Mouse (Mus musculus) gastrocnemius, postnatal 36 days (tissue): ENCODE measurements around the gene Ccng1. TPM values are rescaled to one million over a fixed set of nuclear protein-coding genes. Genes with fewer than 3 reads are reported as not detected.

Source experiments
- DNase-seq, 2 experiments: peaks; one replicate each; pipeline ENCODE4 v3.0.0; 2022
- intact Hi-C: fragments of 180-260 bp; cut with DNase I; formaldehyde crosslinking; loops from one replicate; pipeline ENCODE4 v1.15.1; 2025
- long read RNA-seq, 2 experiments: library from polyadenylated mRNA; stranded (forward); transcript quantifications; one replicate each; pipeline ENCODE4 v2.0.0; 2021
- total RNA-seq, 2 experiments: library from RNA; stranded (reverse); gene quantifications; 2 replicates each; pipeline ENCODE4 v1.2.3; 2021

Ccng1 gene
- 100 to 1,000 TPM; 662 to 671 TPM for total RNA-seq
- long read RNA-seq, experiment 1, transcript Ccng1-201 (6 exons, 3,512 nt): major isoform, 278 of 450 reads
- long read RNA-seq, experiment 1, partial matches to known transcripts: 157 of 450 reads
- long read RNA-seq, experiment 1, other reads (novel, unspliced or antisense): 15 of 450 reads
- long read RNA-seq, experiment 2, transcript Ccng1-201 (6 exons, 3,512 nt): major isoform, 354 of 510 reads
- long read RNA-seq, experiment 2, partial matches to known transcripts: 12 of 510 reads
- long read RNA-seq, experiment 2, other reads (novel, unspliced or antisense): 144 of 510 reads

DNA sequence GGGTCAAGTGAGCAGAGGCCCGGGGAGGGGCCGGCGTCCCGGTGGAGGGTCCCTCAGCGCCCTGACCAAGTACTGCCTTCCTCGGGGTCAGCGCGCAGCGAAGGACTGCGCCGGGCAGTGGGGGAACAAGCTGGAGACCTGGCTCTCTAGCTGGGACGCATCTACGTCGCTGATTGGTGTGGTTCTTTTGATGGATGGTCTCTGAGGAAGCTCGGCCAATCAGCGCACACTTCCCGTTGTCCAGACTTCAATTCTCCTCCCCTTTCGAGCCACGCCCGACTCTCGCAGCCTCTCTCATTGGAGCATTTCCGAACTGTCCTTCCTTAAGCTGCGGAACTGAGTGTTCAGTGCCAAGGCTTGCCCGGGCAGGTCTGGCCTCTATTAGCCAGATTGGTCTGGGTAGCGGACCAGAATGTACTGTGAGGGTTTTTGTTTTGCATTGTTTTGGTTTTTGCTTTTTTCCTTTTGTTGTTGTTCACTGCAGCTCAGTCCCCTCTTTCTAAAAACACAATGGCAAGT is at the start of gene Ccng1:
Ccng1 (minus strand) TSS at position 203 of the 519 bp plus-strand sequence.
- intact Hi-C loops: no loop called here
- DNase-seq: peak; percentile 82 to 88

DNA sequence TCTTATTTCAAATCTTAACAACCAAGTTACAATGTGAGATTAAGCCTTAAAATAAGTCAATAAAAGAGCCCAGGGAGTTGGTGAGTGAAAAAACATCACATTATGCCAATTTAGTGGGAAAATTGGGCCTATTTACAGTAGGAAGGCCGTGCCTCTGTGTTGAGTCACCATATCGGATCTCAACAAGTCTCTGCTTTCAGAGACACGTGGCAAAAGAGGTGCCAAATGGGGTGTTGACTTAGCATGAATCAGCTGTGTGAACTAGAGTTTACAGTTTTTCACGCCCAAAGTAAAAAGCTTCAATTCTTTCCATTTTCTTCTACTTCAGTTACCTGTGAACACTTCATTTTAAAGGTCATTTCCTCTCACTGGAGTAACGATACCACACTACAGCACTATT is 35.2 kb upstream of the Ccng1 start:
- intact Hi-C loops: loop anchor here (5.0 kb wide), 1 partner anchor 1108 kb away; no protein-coding TSS in a partner anchor
- DNase-seq: no peak

DNA sequence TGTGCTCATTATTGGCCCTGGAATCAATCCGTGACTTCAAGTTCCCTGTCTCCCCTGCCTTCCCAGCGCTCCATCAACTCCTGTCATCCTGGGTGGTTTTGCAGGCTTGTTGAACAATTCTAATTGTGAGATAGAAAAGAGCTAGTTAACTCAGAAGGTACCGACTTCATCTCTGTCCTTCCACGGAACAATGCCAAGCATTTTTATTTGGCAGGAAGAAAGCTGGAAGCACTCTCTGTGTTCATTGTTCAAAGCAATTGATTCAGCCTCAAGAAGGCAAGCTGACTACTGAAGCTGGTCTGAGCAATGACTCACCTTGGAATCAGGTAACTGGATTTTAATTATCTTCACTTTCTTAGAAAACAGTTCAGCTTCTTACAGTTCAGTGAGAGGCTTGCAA is 34.6 kb upstream of the Ccng1 start:
- DNase-seq: no peak
- intact Hi-C loops: loop anchor here (5.0 kb wide), 1 partner anchor 1107 kb away; no protein-coding TSS in a partner anchor

DNA sequence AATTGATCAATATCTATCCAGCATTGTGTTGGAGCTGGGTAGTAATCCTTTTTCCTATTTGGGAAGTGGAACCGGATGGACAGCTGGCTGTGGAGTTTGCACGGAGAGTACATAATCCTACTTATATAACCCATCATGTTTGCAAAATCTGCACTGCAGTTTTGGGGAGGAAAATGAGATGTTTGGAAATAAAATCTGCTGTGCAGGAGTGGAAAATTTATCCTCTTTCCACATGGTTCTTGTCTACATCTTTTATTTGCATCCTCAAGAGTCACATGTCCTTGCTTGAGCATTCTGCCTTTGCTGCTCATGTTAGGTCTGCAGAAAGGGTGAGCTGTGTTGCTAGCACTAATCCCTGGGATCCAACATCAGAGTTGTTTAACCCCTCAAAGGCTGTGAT is 31.8 kb upstream of the Ccng1 start:
- no peak for DNase-seq
- intact Hi-C loops: no loop called here

DNA sequence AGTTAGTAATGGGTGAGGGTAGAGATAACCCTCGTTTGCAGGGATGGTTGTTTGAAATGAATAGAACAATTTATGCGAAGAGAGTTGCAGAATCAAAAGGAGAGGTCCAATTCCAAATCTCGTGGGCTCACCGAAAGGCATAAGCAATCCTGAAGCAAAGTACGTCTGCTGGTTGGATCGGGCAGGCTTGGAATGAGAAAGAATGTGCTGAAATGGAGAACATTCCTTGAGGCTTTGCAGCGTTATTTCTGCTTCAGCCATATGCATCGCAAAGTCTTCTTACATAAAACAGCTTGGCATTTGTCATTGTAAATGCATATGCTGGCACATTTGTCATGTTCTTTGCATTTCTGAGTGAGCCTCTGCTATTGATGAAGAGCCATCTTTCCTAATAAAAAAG is 29.2 kb upstream of the Ccng1 start:
- intact Hi-C loops: no loop called here

DNA sequence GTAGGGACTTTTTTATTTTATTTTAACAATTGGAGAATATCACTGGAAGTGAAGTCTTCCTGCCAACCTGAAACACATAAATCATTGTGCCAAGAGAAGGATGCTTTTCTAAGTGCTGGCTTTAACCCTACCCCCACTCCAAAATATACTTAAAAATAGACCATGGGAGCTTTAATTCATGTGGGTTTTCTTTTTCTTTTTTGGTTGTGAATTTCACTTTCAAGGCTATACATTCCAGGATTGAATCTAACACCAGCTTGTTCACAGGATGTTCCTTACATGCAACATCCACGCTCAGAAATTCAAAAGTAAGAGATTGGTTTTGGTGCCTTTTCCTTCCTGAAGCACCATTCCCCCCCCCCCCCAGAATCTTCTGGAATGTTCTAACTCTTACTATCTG is 28.2 kb upstream of the Ccng1 start:
- intact Hi-C loops: no loop called here

More for the DNA sequence above, 29.2 kb upstream of the Ccng1 start:
- no peak for DNase-seq

DNA sequence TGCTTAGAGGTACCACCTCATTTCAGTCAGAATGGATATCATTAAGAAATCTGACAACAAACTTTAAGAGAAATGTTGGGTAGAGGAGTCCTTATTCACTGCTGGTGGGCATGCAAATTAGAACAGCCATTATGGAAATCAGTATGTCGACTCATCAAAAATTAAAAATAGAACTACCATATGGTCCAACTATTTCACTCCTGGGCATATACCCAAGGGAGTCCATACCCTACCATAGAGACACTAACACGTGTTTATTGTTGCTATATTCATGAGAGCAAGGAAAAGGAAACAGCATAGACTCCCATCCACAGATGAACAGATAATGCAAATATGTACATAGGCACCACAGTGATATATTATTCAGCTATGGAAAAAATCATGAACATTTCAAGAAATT is 26.7 kb upstream of the Ccng1 start:
- intact Hi-C loops: no loop called here
- DNase-seq: no peak

More for the DNA sequence above, 28.2 kb upstream of the Ccng1 start:
- no peak for DNase-seq

DNA sequence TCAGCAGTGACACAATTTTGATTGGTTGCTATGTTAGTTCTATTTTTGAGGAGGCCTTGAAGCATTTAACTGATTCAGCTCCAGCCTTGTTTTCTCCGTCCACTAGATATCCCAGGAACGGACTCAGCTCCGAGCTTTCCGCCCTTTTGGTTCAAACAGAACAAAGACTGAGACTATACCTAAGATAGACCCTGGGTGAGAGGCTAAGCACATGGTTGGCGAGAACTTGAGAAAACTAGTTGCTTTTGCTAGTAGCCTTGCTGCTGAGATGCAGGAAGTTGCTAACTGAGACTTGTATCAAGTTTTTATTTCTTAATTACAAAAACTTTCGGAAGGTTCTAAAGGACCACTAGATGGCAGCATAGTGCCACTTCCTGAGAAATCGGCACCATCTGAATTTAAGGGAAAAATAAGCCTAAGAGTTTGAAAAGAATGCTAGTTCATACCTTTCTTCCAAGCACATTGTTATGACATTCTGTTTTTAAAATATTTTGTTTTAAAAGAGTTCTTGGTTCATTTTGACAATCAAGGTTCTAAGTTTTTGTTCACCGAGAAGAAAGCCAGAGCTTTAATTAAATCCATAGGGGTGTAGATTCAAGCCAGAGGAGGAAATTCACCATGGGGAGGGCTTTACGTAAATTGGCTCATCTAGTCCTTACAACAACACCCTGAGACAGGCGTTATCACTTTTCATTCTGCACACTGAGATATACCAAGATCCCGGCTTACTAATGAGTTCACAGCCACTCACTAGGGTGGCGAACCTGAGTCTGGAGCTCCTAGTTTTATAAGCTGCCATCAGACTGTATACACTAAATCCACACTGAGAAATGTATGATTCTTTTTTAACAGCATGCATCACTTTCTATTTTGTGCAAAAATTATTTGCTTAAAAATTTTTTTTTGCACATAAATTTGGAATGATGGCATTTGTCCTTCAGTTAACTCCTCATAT is 20.5 kb upstream of the Ccng1 start:
- intact Hi-C loops: no loop called here
- no peak for DNase-seq

DNA sequence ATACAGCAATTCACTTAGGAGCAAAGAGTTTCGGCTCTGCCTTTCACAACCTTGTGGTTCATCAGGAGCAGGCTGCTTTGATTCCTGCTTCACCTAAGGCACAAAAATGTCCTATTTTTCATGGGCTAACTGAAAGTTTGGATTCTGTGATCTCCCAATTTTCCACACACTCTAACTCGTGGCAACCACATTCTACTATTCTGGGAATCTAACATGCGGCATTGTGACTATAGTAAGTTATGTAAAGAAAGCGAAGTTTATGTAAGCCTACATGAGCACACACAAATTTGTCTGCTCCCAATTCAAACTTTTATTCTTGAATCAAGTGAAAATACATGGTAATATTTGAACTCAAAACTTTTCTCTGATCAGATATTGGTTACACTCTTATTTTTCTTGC is 9.6 kb upstream of the Ccng1 start:
- no peak for DNase-seq
- intact Hi-C loops: no loop called here

DNA sequence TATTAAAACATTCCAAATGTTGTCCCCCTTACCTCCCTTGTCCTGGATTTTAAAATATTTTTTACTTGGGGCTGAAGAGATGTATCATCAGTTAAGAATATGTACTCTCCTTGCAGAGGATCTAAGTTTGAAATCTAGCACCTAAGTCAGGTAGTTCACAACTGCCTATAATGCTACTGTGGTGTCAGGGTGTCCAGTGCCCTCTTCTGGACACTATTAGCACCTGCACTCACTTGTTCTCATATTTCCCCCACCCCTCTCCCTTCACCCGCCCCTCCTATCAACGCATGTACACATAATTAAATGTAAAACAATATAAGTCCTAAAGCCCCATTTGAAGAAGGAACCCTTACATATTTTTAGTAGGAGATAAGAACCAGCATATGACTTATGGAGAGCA is 8.3 kb upstream of the Ccng1 start:
- no peak for DNase-seq
- intact Hi-C loops: no loop called here

DNA sequence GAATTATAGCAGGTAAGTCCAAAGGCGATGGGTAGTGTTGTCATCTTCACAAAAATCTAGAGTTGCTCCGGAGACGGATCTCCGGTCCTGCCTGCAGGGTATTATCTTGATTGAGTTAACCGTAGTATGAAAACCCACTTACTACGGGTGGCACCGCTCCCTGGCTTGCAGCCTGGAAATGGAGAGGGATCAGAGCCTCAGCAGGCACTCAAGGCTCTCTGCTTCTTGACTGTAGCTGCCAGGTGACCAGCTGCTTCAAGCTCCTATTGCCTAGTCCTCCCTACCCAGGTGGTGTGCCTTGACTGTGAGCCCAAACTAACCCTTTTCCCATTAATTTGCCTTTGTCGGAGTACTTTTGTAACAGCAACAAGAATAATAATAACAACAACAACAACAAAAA is 4.8 kb upstream of the Ccng1 start:
- no peak for DNase-seq
- intact Hi-C loops: no loop called here

DNA sequence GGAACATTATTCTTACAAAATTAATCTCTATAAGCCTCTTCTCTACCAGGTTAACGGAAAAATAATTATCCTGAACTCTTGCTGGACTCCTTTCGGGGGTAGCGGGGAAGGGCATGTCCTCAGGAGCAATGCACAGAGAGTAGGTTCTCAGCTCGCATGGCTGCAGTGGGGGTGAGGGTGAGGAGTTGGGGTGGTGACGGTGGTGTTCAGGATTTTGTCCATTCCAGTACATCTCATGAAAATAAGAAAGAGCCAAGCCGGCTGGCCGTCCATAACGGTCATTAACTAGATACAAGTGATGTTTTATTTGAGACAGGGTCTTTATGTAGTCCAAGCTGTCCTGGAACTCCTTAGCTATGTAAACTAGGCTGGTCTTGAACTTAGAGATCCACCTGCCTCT is 857 bp upstream of the Ccng1 start:
- intact Hi-C loops: no loop called here
- DNase-seq: no peak

DNA sequence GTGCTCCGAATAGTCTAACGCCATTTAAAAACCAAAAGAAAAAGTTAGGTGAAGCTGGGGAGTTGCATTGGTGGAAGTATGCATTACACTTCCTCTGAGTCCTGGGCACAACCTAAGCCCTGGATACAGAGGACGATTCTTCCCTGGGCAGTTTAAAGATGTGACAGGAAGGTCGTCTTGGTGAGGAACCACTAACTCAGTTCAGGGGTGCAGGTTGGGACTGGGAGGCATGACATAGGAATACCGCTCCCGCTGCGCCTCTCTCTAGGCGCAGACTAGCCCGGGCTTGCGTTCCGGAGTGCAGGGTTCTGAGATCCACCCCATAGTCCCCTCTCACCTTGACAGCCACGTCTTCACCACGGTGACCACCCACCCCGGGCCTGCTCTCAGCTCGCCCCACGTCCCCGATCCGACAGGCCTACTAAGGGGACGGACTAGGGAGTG is 425 bp downstream of the Ccng1 start:
- no peak for DNase-seq
- intact Hi-C loops: loop anchor here (5.0 kb wide), 1 partner anchor 62 kb away; no protein-coding TSS in a partner anchor

DNA sequence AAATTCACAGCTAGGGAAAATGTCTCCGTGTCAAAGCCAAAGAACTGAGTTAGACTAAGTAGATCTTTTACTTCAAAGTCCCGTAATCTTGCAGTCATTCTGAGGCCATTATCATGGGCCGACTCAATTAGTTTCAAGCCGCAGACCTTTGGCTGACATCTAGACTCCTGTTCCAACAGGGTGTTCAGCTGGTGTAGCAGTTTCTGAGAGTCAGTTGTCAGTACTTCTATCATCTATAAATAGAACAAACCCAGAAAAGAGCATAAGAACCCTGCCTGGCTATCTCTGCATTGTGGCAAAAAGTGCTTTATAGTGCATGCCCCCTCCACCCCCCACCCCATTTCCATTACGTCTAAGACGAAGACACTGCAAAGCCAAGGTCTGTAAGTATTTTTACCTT is 1.3 kb downstream of the Ccng1 start:
- no peak for DNase-seq
- intact Hi-C loops: loop anchor here (5.0 kb wide), 1 partner anchor 62 kb away; no protein-coding TSS in a partner anchor

DNA sequence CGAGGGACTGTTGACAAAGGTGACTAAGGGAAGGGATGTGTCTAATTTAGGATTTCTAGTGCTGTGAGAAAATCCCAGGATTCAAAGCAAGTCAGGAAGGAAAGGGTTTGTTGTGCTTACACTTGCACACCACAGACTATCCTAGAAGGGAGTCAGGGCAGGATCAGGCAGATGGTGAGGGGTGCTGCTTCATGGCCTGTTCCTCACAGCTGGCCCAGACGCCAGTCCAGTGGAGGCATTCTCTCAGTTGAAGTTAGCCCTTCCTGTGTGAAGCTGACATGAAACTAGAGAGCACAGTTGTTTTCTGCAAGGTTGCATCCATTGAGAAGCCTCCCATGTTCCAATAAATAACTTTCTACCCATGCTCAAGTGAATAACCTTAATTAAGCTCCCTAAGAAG is 7.4 kb downstream of the Ccng1 start:
- intact Hi-C loops: no loop called here
- no peak for DNase-seq

DNA sequence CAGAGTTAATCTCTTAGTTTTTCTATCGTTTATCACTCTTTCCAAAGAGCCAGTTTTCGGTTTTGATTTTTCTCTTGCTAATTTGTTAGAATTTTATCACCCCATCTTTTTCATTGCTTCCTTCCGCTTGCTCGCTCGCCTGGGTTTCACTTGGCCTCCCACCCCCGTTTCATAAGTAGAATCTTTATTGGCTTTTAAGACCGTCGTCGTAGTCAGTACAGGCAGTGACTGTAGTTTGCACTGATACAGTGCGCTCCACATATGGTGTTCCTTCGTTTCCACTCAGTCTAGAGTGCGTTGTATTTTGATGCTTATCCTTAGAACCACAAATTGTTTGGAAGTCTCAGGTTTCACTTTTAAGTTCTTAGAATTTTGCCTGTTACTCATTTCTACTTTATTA is 8.8 kb downstream of the Ccng1 start:
- no peak for DNase-seq
- intact Hi-C loops: no loop called here

DNA sequence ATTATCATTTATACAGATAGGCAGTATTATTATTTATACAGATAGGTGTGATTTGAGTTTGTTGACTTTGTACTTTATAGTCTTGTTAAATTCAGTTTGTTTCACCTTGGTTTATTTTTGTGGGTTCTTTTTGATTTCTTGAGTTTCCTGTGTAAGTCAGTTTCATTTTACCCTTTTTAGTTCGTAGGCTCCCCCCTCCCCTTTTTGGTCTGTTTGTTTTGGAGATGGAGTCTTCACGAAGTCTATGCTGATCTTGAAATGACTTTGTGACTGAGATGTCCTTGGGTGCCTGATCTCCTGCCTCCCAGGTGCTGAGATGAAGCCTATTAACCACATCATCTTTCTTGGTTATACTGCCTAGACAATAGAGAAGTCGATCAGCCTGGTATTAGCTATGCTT is 10.8 kb downstream of the Ccng1 start:
- no peak for DNase-seq
- intact Hi-C loops: no loop called here

DNA sequence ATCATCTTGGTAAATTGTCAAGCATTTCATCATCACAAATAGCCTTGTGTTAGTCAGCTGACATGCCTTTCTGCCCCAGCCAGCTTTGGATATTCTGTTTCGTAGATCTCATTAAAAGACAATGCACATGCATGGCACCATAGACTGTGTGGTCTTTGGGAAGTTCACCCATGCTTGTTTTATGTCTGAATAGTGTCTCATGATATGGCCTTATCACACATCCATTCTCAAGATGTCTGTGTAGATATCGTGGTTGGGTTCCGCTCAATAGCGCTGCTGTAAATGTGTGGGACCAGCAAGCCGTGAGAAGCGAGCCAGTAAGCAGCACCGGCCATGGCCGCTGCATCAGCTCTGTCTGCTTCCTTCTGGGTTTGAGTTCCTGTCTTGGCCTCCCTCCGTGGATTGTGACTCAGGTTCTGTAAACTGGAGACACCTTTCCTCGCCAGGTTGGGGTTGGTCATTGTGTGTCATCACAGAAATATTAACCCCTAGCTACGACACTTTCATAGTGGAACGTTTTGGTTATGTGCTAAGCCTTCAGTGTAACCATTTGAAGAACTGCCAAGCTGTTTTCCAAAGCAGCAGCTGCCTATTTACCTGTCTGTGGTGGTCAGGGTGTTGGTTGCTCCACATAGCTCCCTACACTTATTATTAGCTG is 13.4 kb downstream of the Ccng1 start:
- DNase-seq: no peak
- intact Hi-C loops: no loop called here

DNA sequence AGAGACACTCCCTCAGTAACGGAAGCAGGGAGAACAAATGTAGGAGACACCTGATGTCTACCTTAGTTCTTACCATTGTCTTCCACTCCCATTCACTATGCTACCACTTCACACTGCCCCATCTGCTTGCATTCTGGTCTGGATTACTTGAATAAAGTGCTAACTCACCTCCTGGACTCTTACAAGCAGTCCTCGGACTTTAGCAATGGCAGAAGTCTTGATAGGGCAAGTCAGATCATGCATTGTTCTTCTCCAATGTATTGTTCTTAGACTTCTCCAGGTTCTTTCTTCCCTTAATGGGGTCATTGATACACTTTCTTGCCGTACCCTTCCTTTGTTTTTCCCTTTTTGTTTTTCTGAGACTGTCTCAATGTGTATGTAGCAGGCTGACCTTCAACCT is 17.7 kb downstream of the Ccng1 start:
- intact Hi-C loops: no loop called here
- no peak for DNase-seq

DNA sequence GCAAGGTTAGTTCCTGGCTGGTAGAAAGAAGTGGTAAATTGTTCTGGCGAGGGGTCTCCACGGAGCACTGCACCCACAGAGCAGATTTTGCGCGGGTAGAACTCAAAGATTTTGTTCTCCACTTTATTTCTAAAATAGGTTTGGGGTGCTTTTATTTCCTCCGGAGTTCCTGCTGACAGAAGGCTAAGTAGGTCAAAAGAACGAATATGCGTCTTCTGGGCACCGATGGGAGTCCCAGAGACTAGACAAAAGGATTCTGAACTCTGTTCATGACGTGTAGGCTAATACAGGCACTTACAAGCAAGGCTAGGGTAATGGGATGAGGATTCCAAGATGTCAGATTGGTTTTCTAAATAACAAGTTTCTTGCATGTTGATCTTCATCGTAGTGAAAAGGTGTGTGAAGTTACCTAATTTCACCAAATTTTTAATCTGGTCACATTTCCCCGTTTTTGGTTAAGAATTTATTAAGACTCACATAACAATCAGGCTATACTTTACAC is 20.8 kb downstream of the Ccng1 start:
- no peak for DNase-seq
- intact Hi-C loops: loop anchor here (5.0 kb wide), 1 partner anchor 42 kb away; no protein-coding TSS in a partner anchor
